Mouse (Mus musculus) lung, postnatal 0 days (tissue): Measurements from ENCODE around the gene Arih2.

Experiments
- CTCF ChIP-seq: IDR thresholded peaks from 2 replicates; pipeline ENCODE4 v1.5.1; 2016; ENCODE audit warnings: antibody characterized with exemption, mild to moderate bottlenecking
- EP300 ChIP-seq: IDR thresholded peaks from 2 replicates; pipeline ENCODE4 v1.6.1; 2016; ENCODE audit warnings: antibody characterized with exemption, mild to moderate bottlenecking, control low read depth

DNA sequence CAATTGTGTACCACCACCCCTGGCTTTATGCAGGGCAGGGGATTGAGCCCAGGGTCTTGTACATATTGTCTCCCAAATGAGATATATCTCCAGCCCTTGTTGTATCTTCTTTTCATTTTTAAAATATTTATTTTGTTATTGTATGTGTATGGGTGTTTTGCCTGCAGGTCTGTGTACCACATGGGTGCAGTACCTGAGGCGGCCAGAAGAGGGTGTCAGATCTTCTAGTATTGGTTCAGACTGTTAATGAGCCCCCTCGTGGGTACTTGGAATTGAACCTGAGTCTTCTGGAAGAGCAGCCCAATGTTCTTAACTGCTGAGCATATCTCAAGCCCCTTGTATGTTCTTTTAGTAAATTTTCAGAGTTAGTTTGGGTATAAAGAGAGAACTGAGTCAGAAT is 24.0 kb upstream of the Arih2 start:
- TF ChIP-seq CTCF (peak; percentile 63), EP300 (no peak)
